Mouse (Mus musculus) bone marrow, adult 2 months (tissue): ENCODE data around the gene Eif6.

ENCODE experiments used
- CTCF ChIP-seq: fragments of 200-500 bp; IDR thresholded peaks from 2 replicates; pipeline ENCODE4 v1.5.1; 2011; ENCODE audit warnings: low read length, control low read depth; ENCODE audit not compliant: control insufficient read depth, insufficient read depth
- POLR2A ChIP-seq: fragments of 200-500 bp; IDR thresholded peaks from 2 replicates; pipeline ENCODE4 v1.6.1; 2011; ENCODE audit warnings: low read depth, mild to moderate bottlenecking, control low read depth, low read length, borderline replicate concordance; ENCODE audit not compliant: control insufficient read depth

DNA sequence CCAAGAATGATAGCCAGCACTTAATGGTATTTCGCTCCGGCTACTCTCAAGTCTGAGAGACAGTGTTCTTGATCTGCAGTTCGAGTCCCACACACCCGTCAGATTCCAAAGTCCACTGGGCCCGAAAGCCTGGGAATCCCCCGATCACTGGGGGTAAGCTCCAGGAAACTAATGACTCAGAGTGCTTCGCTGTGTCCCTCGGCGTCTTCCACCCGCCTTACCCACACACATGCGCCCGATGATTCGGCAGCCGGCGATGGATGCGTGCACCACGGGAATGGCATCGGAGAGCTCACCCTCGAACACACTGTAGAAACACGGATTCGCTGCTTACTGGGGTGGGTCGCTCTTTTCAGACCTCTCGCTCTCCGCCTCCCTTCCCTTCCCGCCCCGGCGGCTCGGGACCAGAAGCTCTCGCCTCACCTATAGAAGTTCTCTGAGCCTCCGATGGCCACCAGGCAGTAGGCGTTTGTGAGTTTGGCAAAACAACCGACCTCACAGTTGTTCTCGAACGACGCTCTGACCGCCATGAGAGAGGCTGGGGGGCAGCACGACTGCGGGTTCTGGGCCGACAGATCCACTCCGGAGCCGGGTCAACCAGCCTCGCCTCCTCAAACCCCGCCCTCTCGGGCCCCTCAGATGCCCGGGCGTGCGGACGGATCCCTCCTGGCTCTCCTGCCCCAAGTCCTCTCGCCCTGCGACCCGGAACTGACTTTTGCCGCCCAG is 658 bp downstream of the Eif6 start:
- TF ChIP-seq POLR2A: no peak
- TF ChIP-seq CTCF: no peak
